Mouse (Mus musculus): ENCODE data around the gene 2410141K09Rik. TPM values are rescaled to one million over a fixed set of nuclear protein-coding genes. Genes with fewer than 3 reads are reported as not detected.
"Not testable (repeated sequence)": the region's sequence is repeated elsewhere in the genome, so short reads cannot be mapped to it uniquely, and the experiment has no call there.

2410141K09Rik gene
- not detected for total RNA-seq (2021)
- long read RNA-seq, experiment 1: 0 reads
- long read RNA-seq, experiment 2: 0 reads

- DNase-seq; intact Hi-C loops (cut with DNase I; ENCODE audit: low total_unique reads): not testable (repeated sequence)
Observed at GRCm38 (mm10) chr13:66441018-66441417, at the start of gene 2410141K09Rik. Gene 2410141K09Rik (minus strand): TSS chr13:66441118.

GRCm38 (mm10) chr13:66426858-66427257, 14.1 kb downstream of the 2410141K09Rik start:
- DNase-seq; intact Hi-C loops (cut with DNase I; ENCODE audit: low total_unique reads): not testable (repeated sequence)

GRCm38 (mm10) chr13:66414962-66415361, 26.0 kb downstream of the 2410141K09Rik start:
- DNase-seq; intact Hi-C loops (cut with DNase I; ENCODE audit: low total_unique reads): not testable (repeated sequence)

Other genes starting within 250 kb of the 2410141K09Rik start
- gene Gm10772, start 213.5 kb downstream of the 2410141K09Rik start, total RNA-seq (2021): not detected

Measured in gastrocnemius, postnatal 14 days (tissue).